Mouse (Mus musculus) liver, embryonic 14.5 days (tissue): ENCODE results near the gene Ptprd. TPM values are rescaled to one million over a fixed set of nuclear protein-coding genes. Genes with fewer than 3 reads are reported as not detected.

Experiments used
- ATAC-seq: fragments of 200-750 bp; cut with Nextera tagmentation; 2 replicates; pipeline ENCODE4 v1.8.0; 2017; ENCODE audit warnings: moderate number of reproducible peaks, mild to moderate bottlenecking, moderate library complexity; ENCODE audit not compliant: insufficient read depth
- DNase-seq, 3 experiments: peaks; one replicate each; pipeline ENCODE4 v3.0.0-alpha.2; 2012 to 2013; ENCODE audit warnings: low read depth in 3 of 3, low spot score in 3 of 3
- H3K27ac ChIP-seq: fragments of 300-500 bp; sonication (generic); 2 replicates; pipeline ENCODE4 v1.5.1; 2014; ENCODE audit warnings: moderate library complexity, mild to moderate bottlenecking, control low read depth, inconsistent platforms
- H3K27me3 ChIP-seq: fragments of 300-500 bp; sonication (generic); 2 replicates; pipeline ENCODE4 v1.6.1; 2014; ENCODE audit warnings: mild to moderate bottlenecking, low read length, moderate library complexity; ENCODE audit not compliant: control insufficient read depth, insufficient read depth
- H3K36me3 ChIP-seq: fragments of 300-500 bp; sonication (generic); replicated peaks from 2 replicates; pipeline ENCODE4 v1.6.1; 2014; ENCODE audit warnings: low read depth; ENCODE audit not compliant: control insufficient read depth, insufficient read depth
- H3K4me1 ChIP-seq, 2 experiments: fragments of 200-500 bp in 1 of 2; fragments of 300-500 bp in 1 of 2; sonication (generic) in 1 of 2; replicated peaks; 2 replicates each; pipeline ENCODE4 v1.6.1; 2012 to 2014; ENCODE audit warnings: antibody characterized with exemption in 1 of 2, inconsistent platforms in 1 of 2, low read length in 1 of 2; ENCODE audit not compliant: control insufficient read depth in 2 of 2, insufficient read depth in 2 of 2
- H3K4me2 ChIP-seq: fragments of 300-500 bp; sonication (generic); 2 replicates; pipeline ENCODE4 v1.6.1; 2014; ENCODE audit warnings: low read depth, mild to moderate bottlenecking, control low read depth, moderate library complexity
- H3K4me3 ChIP-seq, 2 experiments: fragments of 200-500 bp in 1 of 2; fragments of 300-500 bp in 1 of 2; sonication (generic) in 1 of 2; 2 replicates each; pipeline ENCODE4 v1.5.1; 2012 to 2014; ENCODE audit warnings: low read depth in 2 of 2, low read length in 2 of 2, mild to moderate bottlenecking in 2 of 2, control low read depth in 1 of 2, inconsistent platforms in 1 of 2, moderate library complexity in 1 of 2; ENCODE audit not compliant: insufficient read depth in 1 of 2
- H3K9ac ChIP-seq: fragments of 300-500 bp; sonication (generic); replicated peaks from 2 replicates; pipeline ENCODE4 v1.6.1; 2014; ENCODE audit warnings: mild to moderate bottlenecking, control low read depth, moderate library complexity
- H3K9me3 ChIP-seq: fragments of 300-500 bp; sonication (generic); 2 replicates; pipeline ENCODE4 v1.6.1; 2016; ENCODE audit warnings: low read length, mixed read lengths; ENCODE audit not compliant: control insufficient read depth
- CTCF ChIP-seq: IDR thresholded peaks from 2 replicates; pipeline ENCODE4 v1.5.1; 2016; ENCODE audit warnings: antibody characterized with exemption, low read depth, control low read depth
- EP300 ChIP-seq: IDR thresholded peaks from 2 replicates; pipeline ENCODE4 v1.6.1; 2016; ENCODE audit warnings: antibody characterized with exemption, low read depth
- WGBS: fragments of 180-500 bp; shearing (Covaris S2); extraction: QIAGEN DNeasy Blood & Tissue Kit; methylation state at CpG from one replicate; pipeline ENCODE4 v1.1.7; 2014; ENCODE audit not compliant: insufficient replicate concordance; 5-methylcytosine and 5-hydroxymethylcytosine counted together
- polyA plus RNA-seq, 2 experiments: library from polyadenylated mRNA; depleted of rRNA in 1 of 2; stranded (reverse) in 1 of 2; unstranded in 1 of 2; fragments of >200 nt; fragmentation: Nextera tagmentation in 1 of 2; extraction: Ambion mirVana in 1 of 2; gene quantifications; 2 replicates each; pipeline versions ENCODE4 v1.2.1 to v1.2.3; 2012 to 2014

Gene Ptprd
- polyA plus RNA-seq, 2 experiments, result 1.5 to 2.8 TPM

- Histone ChIP-seq H3K27ac (no peak overlapping the region), H3K27me3 (no peaks in the 10 kb centered on the region), H3K9ac (no peak overlapping the region), H3K36me3 (no peaks in the 10 kb centered on the region), H3K4me1 (no peaks in the 10 kb centered on the region), H3K9me3 (no peaks in the 10 kb centered on the region; the same call in 1 of the 2 replicates), H3K4me2 (no peak overlapping the region), H3K4me3 (no peak overlapping the region)
- DNase-seq (no peak), ATAC-seq (no peak)
- TF ChIP-seq EP300 (no peak), CTCF (no peak)
- WGBS, result 50% methylated on average over 8 of the region's 8 CpGs
Measured at GRCm38 (mm10) chr4:76351201-76351979, 1860.4 kb downstream of the Ptprd start.

- Histone ChIP-seq H3K4me1 (no peaks in the 10 kb centered on the region), H3K27me3 (no peaks in the 10 kb centered on the region), H3K9ac (no peak overlapping the region), H3K36me3 (no peaks in the 10 kb centered on the region), H3K4me2 (no peak overlapping the region), H3K9me3 (no peaks in the 10 kb centered on the region; the same call in 1 of the 2 replicates), H3K4me3 (no peak overlapping the region), H3K27ac (no peak overlapping the region)
- TF ChIP-seq CTCF, result no peak
- no peak for TF ChIP-seq EP300
- 54% methylated on average over 3 of the region's 3 CpGs for WGBS
- ATAC-seq, result no peak
- no peak for DNase-seq
Measured at GRCm38 (mm10) chr4:76350241-76350962, 1861.4 kb downstream of the Ptprd start.

GRCm38 (mm10) chr4:76344059-76344458 lies 1867.7 kb downstream of the Ptprd start:
- H3K27me3 ChIP-seq, result no peaks in the 10 kb centered on the region
- no peak for ATAC-seq
- H3K36me3 ChIP-seq, result no peaks in the 10 kb centered on the region
- no peaks in the 10 kb centered on the region for H3K4me1 ChIP-seq
- no peak overlapping the region for H3K27ac ChIP-seq
- H3K9me3 ChIP-seq, result no peaks in the 10 kb centered on the region
- no peak overlapping the region for H3K4me3 ChIP-seq
- H3K9ac ChIP-seq, result no peak overlapping the region
- peak; percentile 6 to 15 (median 7) for DNase-seq
- WGBS, result 40% methylated on average over 3 of the region's 3 CpGs
- TF ChIP-seq EP300 (no peak), CTCF (no peak)
- peak overlapping the region; percentile 22; the same call in 1 of the 2 replicates for H3K4me2 ChIP-seq

DNA sequence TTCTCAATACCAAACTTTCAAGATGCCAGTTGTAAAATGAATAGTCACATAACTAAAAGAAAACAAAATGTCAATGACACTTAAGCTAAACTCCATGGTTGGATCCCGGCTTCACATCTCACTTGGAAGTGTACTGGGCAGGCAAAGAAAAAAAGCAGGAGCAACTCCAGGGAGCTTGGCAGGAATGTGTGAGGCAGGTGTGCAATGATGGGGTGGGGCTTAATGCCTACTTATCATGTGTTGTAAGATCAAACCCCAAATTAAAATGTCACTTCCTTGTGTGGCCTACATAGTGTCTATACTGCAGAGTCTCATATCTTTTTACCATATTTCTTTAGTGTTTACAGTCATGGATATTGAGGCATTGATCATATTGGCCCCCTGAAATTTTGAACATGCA lies 1873.8 kb downstream of the Ptprd start:
- no peak for ATAC-seq
- TF ChIP-seq EP300 (no peak), CTCF (no peak)

DNA sequence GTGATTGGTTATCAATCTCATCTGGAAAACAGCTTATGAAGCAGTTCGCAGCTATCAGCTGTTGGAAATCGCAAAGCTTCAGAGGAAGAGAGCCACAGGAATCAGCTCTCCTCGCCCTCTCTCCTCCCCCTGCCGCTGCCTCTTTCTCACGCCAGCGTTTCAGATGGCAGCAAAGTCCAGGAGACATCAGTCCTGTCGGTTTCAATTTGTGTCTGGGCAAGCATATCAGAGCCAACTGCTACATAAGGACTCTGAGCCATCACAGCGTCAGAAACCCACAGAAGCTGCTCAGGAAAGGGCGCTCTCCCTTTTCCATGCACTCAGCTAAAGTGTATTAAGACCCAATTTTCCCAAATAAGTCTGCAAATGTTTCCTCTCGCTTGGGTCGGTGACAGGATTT lies 1884.4 kb downstream of the Ptprd start:
- H3K9ac ChIP-seq, result no peak overlapping the region
- H3K4me3 ChIP-seq, result no peak overlapping the region
- H3K9me3 ChIP-seq, result no peaks in the 10 kb centered on the region
- DNase-seq, result no peak
- no peak for TF ChIP-seq CTCF
- TF ChIP-seq EP300, result no peak
- no peaks in the 10 kb centered on the region for H3K4me1 ChIP-seq
- no peaks in the 10 kb centered on the region for H3K27me3 ChIP-seq
- ATAC-seq, result no peak
- no peaks in the 10 kb centered on the region for H3K36me3 ChIP-seq
- no peak overlapping the region for H3K4me2 ChIP-seq
- 30% methylated on average over 11 of the region's 11 CpGs for WGBS
- no peak overlapping the region for H3K27ac ChIP-seq

More for the DNA sequence above, 1873.8 kb downstream of the Ptprd start:
- 49% methylated on average over 1 of the region's 1 CpGs for WGBS
- H3K36me3 ChIP-seq, result no peaks in the 10 kb centered on the region
- H3K9me3 ChIP-seq, result no peaks in the 10 kb centered on the region
- no peak for DNase-seq
- no peak overlapping the region for H3K4me2 ChIP-seq
- H3K4me1 ChIP-seq, result no peaks in the 10 kb centered on the region
- H3K27me3 ChIP-seq, result no peaks in the 10 kb centered on the region
- H3K9ac ChIP-seq, result no peak overlapping the region
- H3K27ac ChIP-seq, result no peak overlapping the region
- H3K4me3 ChIP-seq, result no peak overlapping the region
